Mouse (Mus musculus) intestine, embryonic 14.5 days (tissue): ENCODE measurements at regions not wholly inside any gene's neighbourhood (a gene's known extent, or its start where the extent isn't known, plus 50 kb on each side); places are given as distances from the start of the nearest gene placed in this dataset.

ENCODE experiments used
- ATAC-seq: fragments of 200-750 bp; cut with Nextera tagmentation; replicated peaks from 2 replicates; pipeline ENCODE4 v1.8.0; 2017; ENCODE audit warnings: low read depth, moderate number of reproducible peaks, moderate TSS enrichment, moderate library complexity; ENCODE audit not compliant: low FRiP score, low TSS enrichment
- DNase-seq: peaks from one replicate; pipeline ENCODE4 v3.0.0-alpha.2; 2018; ENCODE audit warnings: low spot score
- H3K27ac ChIP-seq: fragments of 300-500 bp; sonication (generic); 2 replicates; pipeline ENCODE4 v1.5.1; 2014; ENCODE audit warnings: low read depth, mild to moderate bottlenecking, control low read depth
- H3K27me3 ChIP-seq: fragments of 300-500 bp; sonication (generic); replicated peaks from 2 replicates; pipeline ENCODE4 v1.6.1; 2014; ENCODE audit warnings: low read length, control low read depth; ENCODE audit not compliant: control insufficient read depth, insufficient read depth
- H3K36me3 ChIP-seq: fragments of 300-500 bp; sonication (generic); 2 replicates; pipeline ENCODE4 v1.6.1; 2014; ENCODE audit warnings: low read length, control low read depth; ENCODE audit not compliant: control insufficient read depth, insufficient read depth
- H3K4me1 ChIP-seq: fragments of 300-500 bp; sonication (generic); replicated peaks from 2 replicates; pipeline ENCODE4 v1.6.1; 2014; ENCODE audit warnings: low read length, control low read depth, mixed read lengths; ENCODE audit not compliant: control insufficient read depth, insufficient read depth
- H3K4me2 ChIP-seq: fragments of 300-500 bp; sonication (generic); 2 replicates; pipeline ENCODE4 v1.6.1; 2014; ENCODE audit warnings: low read length
- H3K4me3 ChIP-seq: fragments of 300-500 bp; sonication (generic); 2 replicates; pipeline ENCODE4 v1.5.1; 2014; ENCODE audit warnings: low read depth, low read length, control low read depth, mixed read lengths
- H3K9ac ChIP-seq: fragments of 300-500 bp; sonication (generic); 2 replicates; pipeline ENCODE4 v1.6.1; 2014; ENCODE audit warnings: mild to moderate bottlenecking, low read length
- H3K9me3 ChIP-seq: fragments of 300-500 bp; sonication (generic); 2 replicates; pipeline ENCODE4 v1.6.1; 2016; ENCODE audit warnings: low read length, control low read depth; ENCODE audit not compliant: control insufficient read depth
- WGBS: fragments of 180-500 bp; shearing (Covaris S2); extraction: QIAGEN DNeasy Blood & Tissue Kit; methylation state at CpG from one replicate; pipeline ENCODE4 v1.1.7; 2014; 5-methylcytosine and 5-hydroxymethylcytosine counted together

DNA sequence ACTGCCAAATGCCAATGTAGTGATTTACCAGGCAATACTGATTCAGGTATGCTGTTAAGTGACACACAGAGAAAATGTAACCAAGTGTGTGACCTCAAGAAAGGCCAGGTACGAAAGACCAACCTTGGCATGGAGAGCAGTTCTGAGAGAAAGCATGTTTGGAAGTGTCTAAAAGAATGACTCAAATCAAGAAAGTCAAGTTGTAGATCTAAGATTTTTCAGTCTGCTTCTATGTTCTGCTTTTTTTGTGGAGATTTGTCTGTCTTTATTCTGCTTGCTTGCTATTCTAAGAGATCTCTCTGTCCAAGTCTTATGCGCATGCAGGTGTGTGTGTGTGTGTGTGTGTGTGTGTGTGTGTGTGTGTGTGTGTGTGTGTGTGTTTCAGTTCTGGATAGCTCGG lies 277.4 kb upstream of the Klf12 start:
- Histone ChIP-seq H3K27ac (no peak overlapping the region), H3K27me3 (no peaks in the 10 kb centered on the region), H3K9ac (no peak overlapping the region), H3K4me2 (no peak overlapping the region), H3K9me3 (no peaks in the 10 kb centered on the region), H3K4me1 (no peaks in the 10 kb centered on the region), H3K36me3 (no peaks in the 10 kb centered on the region), H3K4me3 (no peak overlapping the region)
- no peak for DNase-seq
- WGBS: 90% methylated on average over 3 of the region's 3 CpGs
- ATAC-seq: no peak

DNA sequence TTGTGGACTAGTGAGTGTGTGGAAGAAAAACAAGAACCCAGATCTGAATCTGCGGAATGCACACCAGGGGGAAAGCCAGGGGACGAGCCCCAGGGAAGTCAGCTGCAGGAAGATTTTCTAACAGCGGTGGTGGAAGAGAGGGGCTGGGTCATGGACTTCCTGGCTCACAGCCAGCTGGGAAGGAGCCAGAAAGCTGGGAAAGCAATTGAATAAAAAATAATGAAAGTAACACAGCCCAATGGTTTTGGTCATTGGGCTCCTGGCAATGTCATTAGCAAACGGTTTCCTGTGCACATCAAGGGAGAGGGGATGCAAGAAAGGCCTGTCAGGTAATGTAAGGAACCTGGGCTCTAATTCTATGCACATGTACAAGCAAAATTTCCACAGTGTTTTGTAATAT lies 273.9 kb upstream of the Klf12 start:
- Histone ChIP-seq H3K4me2 (0 out of 2 replicates have a peak overlapping the region, but pooled peaks have one; percentile 11), H3K9me3 (no peaks in the 10 kb centered on the region), H3K4me3 (no peak overlapping the region), H3K36me3 (no peaks in the 10 kb centered on the region), H3K27ac (no peak overlapping the region), H3K9ac (no peak overlapping the region), H3K27me3 (no peaks in the 10 kb centered on the region), H3K4me1 (no peaks in the 10 kb centered on the region)
- no peak for ATAC-seq
- 11% methylated on average over 4 of the region's 4 CpGs for WGBS
- DNase-seq: peak; percentile 81

DNA sequence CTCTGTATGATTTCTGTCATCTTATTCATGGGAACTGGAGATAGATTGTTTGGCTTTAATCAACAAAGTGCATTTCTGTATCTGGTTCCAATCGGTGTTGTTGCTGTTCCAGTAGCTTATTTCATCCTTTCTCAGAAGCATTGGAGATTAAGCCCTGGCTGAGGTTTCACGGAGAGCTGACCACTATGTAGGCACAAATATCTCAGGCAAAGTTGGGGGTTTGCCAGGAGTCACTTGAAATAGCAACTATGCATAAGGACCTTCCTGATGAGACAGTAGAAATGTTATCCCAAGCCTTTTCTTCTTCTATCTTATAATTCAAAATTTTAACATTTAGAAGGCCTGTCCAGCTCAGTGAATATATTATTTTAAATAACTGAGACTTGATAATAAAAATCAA lies 268.0 kb upstream of the Klf12 start:
- WGBS: 68% methylated on average over 2 of the region's 2 CpGs
- H3K9ac ChIP-seq: no peak overlapping the region
- H3K36me3 ChIP-seq: no peaks in the 10 kb centered on the region
- no peaks in the 10 kb centered on the region for H3K9me3 ChIP-seq
- ATAC-seq: no peak
- H3K4me2 ChIP-seq: no peak overlapping the region
- no peak for DNase-seq
- no peaks in the 10 kb centered on the region for H3K4me1 ChIP-seq
- no peaks in the 10 kb centered on the region for H3K27me3 ChIP-seq
- no peak overlapping the region for H3K4me3 ChIP-seq
- no peak overlapping the region for H3K27ac ChIP-seq

DNA sequence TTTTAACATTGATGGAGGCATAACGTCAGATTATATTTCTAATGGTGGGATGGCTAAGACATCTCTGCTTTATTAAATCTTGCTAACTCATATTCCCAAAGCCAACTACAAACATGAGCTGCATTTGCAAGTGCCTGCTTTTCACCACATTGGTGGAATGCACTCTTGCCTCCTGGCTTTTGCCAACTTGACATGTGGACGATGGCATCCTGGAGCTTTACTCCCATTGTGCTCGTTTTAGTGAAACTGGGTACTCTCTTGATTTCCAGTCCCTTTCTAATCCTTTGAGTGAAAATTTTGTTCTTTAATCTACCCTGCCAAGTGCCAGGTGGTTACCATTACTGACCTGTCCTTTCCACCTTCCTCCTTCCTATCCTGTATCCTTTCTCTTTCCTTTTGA lies 265.8 kb upstream of the Klf12 start:
- Histone ChIP-seq H3K9me3 (no peaks in the 10 kb centered on the region), H3K4me1 (no peaks in the 10 kb centered on the region), H3K27me3 (no peaks in the 10 kb centered on the region), H3K4me2 (no peak overlapping the region), H3K27ac (no peak overlapping the region), H3K4me3 (no peak overlapping the region), H3K9ac (no peak overlapping the region), H3K36me3 (no peaks in the 10 kb centered on the region)
- 78% methylated on average over 3 of the region's 3 CpGs for WGBS
- no peak for ATAC-seq
- no peak for DNase-seq

DNA sequence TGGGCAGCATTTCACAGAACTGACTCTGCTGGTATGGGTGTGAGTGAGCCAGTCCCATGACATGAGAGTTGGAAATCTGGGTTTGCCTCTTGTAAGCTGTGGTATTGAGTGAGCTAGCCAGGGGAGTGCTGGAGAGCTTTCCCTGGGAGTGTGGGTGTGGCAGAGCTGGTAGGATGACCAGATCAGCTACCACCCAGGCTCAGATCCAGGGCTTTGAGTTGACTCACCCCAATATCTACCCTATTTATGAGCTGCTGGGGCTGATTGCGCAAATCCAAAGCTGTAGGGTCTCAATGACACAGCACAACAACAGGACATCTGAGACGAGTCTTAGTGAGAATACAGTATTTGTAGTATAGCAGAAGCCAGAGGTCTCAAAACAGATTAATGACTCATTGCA lies 245.7 kb upstream of the Klf12 start:
- no peaks in the 10 kb centered on the region for H3K27me3 ChIP-seq
- ATAC-seq (no peak), DNase-seq (no peak)
- no peak overlapping the region for H3K27ac ChIP-seq
- 79% methylated on average over 2 of the region's 2 CpGs for WGBS
- no peak overlapping the region for H3K9ac ChIP-seq
- H3K4me2 ChIP-seq: no peak overlapping the region
- no peak overlapping the region for H3K4me3 ChIP-seq
- no peaks in the 10 kb centered on the region for H3K4me1 ChIP-seq
- no peaks in the 10 kb centered on the region for H3K9me3 ChIP-seq
- H3K36me3 ChIP-seq: no peaks in the 10 kb centered on the region

DNA sequence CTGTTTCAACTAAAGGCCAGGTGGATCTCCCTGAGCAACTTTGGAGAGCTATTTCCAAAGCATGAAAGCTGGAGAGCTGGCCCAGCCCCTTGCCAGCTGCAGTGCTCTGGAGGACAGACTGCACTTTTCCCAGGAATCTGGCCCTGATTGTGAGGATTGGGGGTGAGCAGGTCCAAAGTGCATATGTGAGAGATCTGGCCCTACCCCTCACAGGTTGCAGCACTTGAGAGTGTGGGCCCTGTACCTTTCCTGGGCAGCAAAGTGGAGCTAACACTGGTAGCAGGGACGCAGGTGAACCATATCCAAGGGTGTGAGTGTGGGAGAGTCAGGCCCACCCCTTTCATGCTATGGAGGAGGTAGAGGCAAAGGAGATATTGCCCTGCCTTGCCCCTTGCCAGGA lies 245.3 kb upstream of the Klf12 start:
- no peak overlapping the region for H3K27ac ChIP-seq
- 81% methylated on average over 1 of the region's 1 CpGs for WGBS
- no peak overlapping the region for H3K4me2 ChIP-seq
- no peaks in the 10 kb centered on the region for H3K36me3 ChIP-seq
- DNase-seq (no peak), ATAC-seq (no peak)
- no peak overlapping the region for H3K9ac ChIP-seq
- H3K4me3 ChIP-seq: no peak overlapping the region
- H3K9me3 ChIP-seq: no peaks in the 10 kb centered on the region
- H3K27me3 ChIP-seq: no peaks in the 10 kb centered on the region
- no peaks in the 10 kb centered on the region for H3K4me1 ChIP-seq

DNA sequence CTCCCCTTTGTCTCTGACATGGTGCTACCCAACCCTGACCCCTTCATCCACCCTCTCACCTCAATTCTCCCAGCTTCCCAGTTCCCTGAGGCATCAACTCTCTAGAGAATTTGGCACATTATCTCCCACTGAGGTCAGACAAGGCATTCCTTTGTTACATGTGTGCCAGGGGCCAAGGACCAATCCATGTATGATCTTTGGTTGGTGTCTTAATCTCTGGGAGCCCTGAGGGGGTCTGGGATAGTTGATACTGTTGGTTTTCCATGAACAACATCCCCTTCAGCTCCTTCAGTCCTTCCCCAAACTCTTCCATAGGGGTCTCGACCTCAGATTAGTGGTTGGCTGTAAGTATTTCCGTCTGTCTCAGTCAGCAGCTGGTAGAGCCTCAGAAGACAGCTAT lies 224.9 kb upstream of the Klf12 start:
- Histone ChIP-seq H3K9ac (no peak overlapping the region), H3K4me2 (no peak overlapping the region), H3K36me3 (no peaks in the 10 kb centered on the region), H3K27me3 (no peaks in the 10 kb centered on the region), H3K4me1 (no peaks in the 10 kb centered on the region), H3K9me3 (no peaks in the 10 kb centered on the region), H3K4me3 (no peak overlapping the region), H3K27ac (no peak overlapping the region)
- 63% methylated on average over 2 of the region's 2 CpGs for WGBS
- ATAC-seq (no peak), DNase-seq (no peak)

DNA sequence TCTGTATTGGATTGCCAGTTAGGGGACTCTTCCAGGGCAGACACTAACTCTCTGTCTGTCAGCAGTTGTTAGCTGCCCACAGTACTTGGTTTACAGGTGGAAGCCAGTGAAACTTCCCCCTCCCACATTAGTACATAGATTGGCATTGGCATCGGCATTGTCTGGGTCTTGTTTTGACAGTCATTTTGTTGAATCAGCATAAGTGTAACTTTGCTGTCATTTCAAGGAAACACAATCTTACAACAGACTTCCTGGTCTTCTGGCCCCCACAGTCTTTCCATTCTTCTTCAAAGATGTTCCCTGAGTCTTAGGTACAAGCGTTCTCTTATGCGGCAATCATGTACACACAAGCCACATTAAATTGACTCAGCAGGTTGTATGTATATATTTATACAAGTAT lies 223.6 kb upstream of the Klf12 start:
- Histone ChIP-seq H3K27ac (no peak overlapping the region), H3K4me1 (no peaks in the 10 kb centered on the region), H3K36me3 (no peaks in the 10 kb centered on the region), H3K27me3 (no peaks in the 10 kb centered on the region), H3K9me3 (no peaks in the 10 kb centered on the region), H3K9ac (no peak overlapping the region), H3K4me2 (no peak overlapping the region), H3K4me3 (no peak overlapping the region)
- ATAC-seq: no peak
- no peak for DNase-seq
- 83% methylated on average over 3 of the region's 3 CpGs for WGBS

DNA sequence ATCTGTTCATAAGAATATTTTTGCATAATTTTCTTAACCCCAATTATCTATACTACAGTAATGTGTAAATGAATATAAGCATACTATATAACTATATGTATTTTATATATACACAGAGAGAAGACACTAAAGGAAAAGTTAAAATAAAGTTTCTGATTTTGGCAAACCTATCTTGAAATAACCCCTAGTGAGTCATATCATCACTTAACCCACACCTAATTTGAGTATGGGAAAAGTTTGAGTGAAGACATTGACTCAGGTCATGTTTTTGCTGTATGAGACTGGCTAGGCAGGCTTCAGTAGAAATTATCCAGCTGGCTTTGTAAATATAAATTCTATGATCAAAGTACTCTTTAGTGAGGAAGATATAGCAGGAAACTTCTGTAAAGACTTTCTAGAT lies 223.1 kb upstream of the Klf12 start:
- ATAC-seq: no peak
- H3K4me3 ChIP-seq: no peak overlapping the region
- no peak overlapping the region for H3K4me2 ChIP-seq
- no peak for DNase-seq
- H3K9ac ChIP-seq: no peak overlapping the region
- no peak overlapping the region for H3K27ac ChIP-seq
- no peaks in the 10 kb centered on the region for H3K27me3 ChIP-seq
- H3K4me1 ChIP-seq: no peaks in the 10 kb centered on the region
- H3K9me3 ChIP-seq: no peaks in the 10 kb centered on the region
- H3K36me3 ChIP-seq: no peaks in the 10 kb centered on the region
